Mouse (Mus musculus): ENCODE results near the gene Ypel2.

Gene Ypel2

DNA sequence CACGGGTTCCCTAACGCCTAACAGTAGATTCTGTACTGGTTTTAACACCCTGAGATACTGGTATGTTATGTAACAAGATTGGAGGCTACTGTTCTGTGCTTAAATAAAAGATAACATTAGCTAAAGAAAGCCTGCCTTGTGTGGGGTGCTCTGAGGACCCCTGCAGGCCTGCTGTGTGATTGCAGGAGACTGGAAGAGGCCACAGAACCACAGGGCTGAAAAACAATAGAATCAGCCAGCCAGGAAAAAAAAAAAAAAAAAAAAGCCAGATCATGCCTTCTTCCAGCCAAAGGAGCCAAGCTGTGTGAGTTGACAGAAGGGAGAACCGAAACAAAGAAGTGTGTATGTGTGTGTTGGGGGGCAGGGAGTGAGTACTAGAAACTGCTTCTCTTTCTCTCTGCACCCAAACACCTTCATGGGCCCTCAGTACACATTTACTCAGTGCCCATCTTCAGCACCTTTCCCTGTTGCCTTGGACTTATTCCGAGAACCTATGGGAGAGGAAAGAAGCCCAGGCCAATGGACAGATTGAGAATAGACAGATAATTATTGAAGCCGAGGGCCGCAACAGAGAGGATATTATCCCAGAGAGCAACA lies 2.2 kb upstream of the Ypel2 start:
- no peak for DNase-seq (ENCODE audit: low read depth, low spot score)

DNA sequence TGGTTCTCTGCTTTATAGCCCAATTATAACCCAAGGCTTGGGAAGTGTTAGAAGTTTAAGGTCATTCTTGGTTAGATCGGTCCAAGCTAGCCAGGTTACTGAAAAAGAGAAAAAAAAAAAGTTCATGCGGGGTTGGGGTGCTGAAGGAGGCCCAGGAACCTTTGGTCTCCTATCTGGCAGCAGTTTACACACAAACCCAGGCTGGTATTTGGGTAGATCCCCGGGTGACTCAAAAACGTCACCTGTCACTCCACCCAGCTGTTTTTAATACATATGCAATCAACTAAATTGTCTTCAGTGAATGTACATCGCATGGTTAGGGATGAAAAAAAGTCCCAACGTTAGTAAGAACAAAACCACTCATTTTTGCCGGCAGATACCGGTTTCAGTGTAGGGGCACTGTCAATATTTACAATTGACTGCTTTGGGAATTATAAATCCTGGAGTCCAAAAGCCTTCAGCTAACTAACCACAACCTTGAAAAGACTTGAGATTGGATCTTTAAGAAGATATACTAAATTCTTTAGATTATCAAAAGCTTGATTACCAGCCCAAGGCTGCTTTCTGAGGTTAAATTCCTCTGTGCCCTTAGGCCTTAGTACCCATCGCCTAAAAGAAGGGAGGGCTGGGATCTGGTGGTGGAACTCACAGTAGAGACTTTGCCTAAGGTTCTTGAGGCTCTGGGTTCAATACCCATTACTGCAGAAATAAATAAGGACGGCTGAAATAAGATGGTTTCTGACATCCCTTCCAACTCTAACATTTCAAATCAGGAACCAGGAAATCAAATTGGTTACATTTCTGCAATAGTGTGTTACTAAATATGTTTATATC lies 1.5 kb upstream of the Ypel2 start:
- DNase-seq (ENCODE audit: low read depth, low spot score): no peak

DNA sequence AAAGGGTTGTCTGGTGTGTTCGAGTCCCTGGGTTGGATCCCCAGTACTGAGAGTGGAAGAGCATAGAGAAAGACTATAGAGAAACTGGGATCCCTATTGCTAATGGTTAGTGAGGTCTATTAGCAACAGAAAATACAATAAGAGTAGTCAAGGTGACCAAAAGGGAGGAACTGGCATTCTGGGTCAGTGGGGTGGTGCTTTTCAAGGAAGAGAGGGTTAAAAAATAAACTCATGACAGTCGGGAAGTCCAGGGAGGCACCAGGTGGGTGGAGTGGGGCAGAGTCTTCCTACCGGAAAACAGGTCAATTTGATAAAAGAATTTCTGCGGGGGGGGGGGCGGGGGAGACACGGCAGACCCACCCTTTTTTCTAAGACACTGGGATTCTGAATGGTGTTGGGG lies 823 bp upstream of the Ypel2 start:
- no peak for DNase-seq (ENCODE audit: low read depth, low spot score)

DNA sequence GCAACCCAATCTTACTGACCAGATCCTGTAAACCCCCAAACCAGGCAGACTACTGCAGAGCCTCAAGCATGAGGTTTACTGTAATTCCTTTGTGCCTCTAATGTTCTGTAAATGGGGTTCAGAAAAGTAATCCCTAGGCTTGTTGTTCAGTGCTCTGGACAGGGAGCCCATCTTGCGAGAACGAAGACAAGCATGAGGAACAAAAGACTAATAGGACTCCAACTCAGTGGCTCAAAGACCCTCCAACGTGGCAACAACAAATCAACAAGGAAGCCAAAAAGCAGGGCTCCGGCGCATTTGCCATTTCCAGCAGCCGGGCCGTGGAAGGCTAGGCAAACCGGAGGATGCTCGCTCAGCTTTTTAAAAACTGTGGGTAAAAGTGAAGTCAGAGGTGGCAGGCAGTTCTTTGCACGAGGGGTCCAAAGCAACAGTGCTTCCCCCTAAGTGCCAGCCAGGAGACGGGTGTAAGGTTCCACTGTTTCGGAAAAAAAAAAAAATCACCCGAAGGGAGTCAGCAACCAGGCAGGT lies 982 bp downstream of the Ypel2 start:
- DNase-seq (ENCODE audit: low read depth, low spot score): no peak

DNA sequence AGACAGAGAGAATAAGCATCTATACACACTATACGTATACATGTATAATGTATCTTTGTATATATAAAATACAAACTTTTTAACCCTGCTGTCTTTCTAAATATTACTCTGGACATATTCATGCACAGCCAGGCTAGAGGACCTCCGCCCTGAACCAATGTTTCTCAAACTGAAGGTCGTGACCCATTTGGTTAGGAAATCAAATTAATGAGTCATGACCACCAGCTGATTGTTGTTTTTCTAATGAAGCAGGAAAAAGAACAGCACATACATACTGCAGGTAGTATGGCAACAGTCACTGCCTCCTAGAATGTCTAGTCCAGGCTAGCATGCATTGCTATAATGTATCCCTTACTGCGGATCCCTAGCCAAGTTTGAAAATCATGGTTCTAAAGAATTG lies 2.3 kb downstream of the Ypel2 start:
- no peak for DNase-seq (ENCODE audit: low read depth, low spot score)

DNA sequence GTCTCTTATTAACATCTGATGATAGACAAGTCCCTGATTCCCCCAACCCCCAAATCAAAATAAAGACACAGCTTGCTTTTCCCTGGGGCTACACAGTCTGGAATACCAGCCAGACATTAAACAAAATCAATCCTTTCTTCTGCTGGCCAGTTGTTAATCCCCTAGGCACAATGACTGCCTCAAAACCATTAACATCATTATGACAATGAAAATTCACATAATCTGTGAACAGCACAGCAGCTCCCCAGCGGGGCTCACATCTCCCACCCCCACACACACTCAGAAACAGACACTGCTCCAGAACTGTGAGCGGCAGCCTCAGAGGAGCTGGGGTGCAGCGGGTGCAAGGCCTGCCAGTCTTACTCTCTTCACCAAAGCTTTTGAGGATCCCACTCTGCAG lies 3.2 kb downstream of the Ypel2 start:
- no peak for DNase-seq (ENCODE audit: low read depth, low spot score)

DNA sequence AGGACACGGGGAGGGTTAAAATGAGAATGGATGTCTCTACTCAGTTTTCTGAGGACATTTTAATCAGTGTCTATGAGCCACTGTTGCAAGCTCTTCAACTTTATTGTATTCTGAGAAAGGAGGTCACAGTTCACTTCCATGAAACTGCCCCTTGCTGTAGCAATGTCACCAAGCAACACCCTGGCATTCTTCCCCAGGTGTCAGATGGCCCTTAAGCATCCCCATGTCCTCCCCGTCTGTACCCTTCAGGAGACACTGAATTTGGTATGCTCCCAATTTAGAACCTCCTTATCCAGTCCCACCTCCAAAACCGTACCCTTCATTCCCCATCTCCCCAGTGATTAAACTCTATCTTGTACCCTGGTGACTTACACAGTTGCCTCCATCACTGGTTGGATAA lies 8.5 kb downstream of the Ypel2 start:
- no peak for DNase-seq (ENCODE audit: low read depth, low spot score)

DNA sequence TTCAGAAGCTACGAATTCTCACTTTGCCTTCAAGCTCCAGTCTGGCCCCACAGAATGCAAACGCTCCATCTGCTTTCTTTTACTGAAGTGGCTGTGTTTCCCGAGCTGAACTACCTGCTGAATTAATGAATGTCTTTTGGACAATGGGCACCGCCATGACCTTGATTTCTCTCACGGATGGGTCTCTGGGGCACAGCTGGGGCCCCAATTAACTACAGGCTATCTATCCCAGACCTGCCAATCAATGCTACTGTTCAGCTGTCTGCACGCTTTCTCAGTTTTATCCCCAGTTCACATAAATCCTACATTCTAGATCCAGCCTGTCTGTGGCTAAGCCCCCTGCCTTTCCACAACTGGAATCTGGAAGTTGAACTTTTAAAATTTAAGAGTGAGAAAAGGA lies 10.5 kb downstream of the Ypel2 start:
- DNase-seq (ENCODE audit: low read depth, low spot score): no peak

DNA sequence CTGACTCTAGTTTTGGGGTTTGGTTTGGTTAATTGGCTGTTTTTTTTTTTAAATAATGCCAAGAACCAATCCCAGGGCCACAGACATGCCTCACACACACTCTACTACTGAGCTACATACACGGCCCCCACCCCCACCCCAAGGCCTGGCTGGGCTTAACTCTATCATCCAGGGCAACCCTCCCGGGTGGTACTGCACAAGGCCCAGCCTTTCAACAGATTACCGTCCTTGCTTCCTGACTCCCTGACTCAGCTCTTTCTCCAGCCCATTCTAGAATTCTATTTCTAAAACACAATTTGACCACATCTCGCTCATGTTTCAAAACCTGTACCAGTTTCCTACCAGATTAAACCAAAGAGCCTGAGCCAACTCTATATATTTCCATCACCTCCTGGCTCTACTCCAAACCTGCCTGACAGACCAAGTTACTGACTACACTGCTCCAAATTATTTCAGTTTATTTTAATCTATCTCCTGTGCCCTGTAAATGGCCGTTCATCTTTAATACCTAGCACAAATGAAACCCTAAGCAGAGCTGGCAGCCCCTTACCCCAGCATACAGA lies 12.2 kb downstream of the Ypel2 start:
- no peak for DNase-seq (ENCODE audit: low read depth, low spot score)

DNA sequence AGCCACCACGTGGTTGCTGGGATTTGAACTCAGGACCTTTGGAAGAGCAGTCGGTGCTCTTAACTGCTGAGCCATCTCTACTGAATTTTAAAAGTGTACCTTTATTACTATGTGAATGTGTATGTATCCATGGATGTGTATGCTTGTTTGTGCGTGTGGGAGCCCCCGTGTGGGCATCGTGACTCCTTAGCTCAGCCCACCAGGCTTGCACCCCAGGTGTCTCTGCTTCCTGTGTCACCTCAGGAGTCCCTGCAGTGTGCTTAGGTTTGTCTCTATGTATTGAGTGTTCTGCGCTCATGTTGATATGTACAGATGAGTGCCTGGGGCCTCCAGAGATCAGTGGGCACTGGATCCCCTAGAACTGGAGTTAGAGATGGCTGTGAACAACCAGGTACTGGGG lies 13.0 kb downstream of the Ypel2 start:
- no peak for DNase-seq (ENCODE audit: low read depth, low spot score)

DNA sequence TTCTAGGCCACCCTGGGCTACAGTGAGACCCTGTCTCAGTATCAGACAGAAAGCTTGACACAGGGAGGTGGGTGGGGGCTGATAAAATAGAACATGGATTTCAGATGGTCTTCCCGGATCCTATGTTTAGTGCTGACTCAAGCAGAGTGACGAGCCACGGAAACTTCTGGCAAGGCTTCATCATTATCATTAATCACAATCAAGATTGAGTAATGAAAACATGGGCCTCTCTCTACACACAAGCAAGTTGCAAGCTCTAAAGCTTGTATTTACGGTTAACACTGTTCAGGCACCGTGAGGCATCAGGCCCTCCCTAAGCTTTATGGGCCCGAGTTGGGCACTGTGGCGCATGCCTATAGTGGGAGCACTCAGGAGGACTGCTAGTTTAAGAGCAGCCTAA lies 13.7 kb downstream of the Ypel2 start:
- no peak for DNase-seq (ENCODE audit: low read depth, low spot score)

DNA sequence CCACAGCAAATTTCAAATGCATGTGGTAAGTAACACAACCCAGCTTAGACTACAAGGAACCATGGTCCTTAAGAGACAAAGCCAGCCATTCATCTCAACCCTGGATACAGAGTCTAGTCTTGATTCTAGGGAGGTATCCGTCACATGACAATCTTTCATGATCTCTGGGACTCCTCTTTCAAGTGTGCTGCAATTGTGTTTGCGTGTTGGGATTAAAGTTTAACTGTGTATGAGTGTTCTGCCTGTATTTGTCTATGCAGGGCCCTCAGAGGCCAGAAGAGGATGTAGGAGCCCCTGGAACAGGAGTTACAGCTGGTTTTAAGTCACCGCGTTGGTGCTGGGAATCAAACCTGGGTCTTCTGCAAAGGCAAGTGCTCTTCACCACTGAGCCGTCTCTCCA lies 16.3 kb downstream of the Ypel2 start:
- DNase-seq (ENCODE audit: low read depth, low spot score): no peak

DNA sequence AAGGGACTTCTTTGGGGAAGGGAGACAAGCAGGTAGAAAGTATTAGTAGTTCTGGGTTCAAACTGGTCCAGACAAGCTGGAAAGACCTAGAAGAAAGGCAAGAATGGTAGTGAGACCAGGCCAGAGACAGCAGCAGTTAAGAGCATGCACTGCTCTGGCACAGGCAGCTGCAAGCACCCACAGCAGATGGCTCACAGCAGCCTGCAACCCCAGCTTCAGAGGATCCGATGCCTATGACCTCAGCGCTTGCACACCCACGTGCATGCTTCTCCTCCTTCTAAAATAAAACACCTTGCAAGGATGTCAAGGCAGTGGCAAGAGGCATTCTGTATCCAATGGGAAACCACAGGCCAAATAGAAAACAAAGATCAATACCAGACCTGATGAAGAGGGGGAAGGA lies 19.1 kb downstream of the Ypel2 start:
- DNase-seq (ENCODE audit: low read depth, low spot score): no peak

DNA sequence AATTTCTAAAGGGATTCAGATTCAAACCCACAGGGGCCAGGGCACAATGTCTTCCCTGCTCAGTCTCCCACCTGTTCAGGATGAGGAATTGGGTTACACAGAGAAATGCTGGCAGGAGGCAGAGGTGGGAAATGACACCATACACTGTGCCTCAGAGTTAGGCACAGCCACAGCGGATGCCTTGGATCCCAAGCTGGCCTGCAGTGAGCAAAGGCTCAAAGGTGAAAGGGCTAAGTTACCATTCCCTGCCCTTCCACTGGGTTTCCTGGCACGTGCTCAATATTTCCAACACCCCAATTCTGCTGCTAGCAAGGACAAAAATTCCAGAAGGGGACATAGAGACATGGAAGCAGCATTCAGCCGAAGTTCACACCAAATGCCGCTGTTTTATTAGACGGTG lies 20.3 kb downstream of the Ypel2 start:
- DNase-seq (ENCODE audit: low read depth, low spot score): no peak

DNA sequence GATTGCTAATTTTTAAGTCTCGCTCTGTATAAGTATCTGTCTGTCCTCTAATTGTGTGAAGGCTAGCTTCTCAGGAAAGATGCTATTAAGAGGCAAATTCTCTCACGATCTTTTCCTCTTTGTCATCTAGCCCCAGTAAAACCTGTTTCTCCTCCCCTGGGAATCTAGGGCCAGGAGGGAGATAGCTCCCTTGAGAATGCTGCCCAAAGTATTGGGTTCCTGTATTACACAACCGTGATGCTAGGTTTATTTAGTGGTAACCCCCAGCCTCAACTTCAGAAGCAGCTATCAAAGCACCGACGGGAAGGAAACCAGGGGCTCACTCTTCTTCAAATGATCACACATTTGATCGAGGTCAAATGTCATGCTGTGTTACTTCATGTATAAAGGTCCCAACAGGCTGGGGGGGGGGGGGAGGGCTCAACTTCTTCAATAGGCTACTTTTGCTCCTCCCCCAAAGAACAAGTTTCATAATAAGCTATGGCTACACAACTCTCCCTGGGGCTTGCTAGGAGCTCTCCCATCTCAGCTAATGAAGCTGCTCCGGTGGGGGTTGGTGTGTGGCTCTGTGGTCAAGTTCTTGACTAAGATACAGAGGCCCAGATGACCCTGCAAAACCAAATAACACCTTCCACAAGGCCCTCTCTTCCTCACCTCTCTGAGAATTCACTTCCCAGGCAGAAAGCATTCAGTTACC lies 22.3 kb downstream of the Ypel2 start:
- DNase-seq (ENCODE audit: low read depth, low spot score): no peak

DNA sequence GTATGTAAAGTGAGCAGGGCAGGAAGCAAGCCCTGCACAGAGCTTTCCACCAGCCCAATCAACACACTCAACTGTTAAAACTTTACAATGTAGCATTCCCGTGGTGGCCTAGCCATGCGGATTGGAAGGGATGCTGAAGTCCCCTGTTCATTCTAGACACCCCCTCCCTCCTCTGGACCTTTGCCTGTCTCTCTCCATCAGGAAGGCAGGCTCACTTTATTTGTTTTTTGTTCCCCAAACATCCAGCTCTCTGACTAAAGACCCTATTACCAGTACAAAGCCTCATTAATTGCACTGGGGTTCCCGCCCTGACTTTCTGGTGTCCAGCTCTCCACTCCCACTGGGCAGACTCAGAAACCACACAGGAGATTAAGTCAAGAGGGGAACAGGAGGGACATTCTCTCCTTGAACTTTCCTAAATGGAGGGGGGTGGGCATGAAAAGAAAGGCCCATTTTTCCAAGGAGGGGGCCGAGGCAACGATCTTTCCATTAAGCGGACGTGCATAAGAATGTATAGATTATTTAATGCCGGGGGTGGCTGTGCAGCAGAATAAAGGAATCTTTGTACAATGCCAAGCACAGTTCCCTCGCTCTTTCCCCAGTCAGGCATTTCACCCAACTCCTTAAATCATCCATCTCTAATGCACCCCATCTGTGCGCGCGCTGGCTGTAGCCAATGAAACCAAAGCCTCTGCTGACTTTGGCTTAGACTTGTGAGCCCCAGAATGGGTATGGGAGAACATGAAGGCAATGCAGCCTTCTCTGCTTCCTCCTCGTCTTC lies 24.3 kb downstream of the Ypel2 start:
- DNase-seq (ENCODE audit: low read depth, low spot score): peak; percentile 42

DNA sequence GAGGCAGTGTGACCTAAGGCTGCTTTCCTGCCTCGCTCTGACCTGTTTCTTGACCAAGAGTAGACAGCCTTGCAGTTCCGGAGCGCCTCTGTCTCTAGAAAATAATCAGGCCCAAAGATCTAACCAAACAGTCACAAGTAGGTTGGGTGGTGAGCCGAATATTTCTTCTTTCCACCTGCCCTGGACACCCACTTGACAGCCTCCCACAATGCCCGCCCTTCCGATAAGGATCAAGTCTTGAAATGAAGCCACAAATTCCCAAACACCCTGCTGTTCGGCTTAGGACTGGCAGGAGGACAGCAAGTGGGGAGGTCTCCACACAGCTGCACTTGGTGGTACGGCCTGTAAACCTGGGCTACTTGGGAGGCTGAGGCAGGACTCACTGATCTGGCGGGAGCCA lies 26.0 kb downstream of the Ypel2 start:
- no peak for DNase-seq (ENCODE audit: low read depth, low spot score)

DNA sequence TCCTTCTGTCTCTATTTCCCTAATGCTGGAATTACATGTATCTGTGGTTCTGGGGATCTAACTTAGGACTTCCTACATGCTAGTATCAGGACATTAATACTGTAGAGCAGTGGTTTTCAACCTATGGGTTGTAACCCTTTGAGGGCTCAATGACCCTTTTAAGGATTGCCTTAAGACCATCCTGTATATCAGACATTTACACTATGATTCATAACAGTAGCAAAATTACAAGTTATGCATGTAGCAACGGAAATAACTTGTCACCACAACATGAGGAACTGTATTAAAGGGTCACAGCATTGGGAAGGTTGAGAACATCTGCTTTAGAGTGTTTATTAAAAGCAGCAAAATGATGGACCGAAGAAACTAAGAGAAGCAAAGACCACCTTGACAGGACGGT lies 26.8 kb downstream of the Ypel2 start:
- DNase-seq (ENCODE audit: low read depth, low spot score): no peak

DNA sequence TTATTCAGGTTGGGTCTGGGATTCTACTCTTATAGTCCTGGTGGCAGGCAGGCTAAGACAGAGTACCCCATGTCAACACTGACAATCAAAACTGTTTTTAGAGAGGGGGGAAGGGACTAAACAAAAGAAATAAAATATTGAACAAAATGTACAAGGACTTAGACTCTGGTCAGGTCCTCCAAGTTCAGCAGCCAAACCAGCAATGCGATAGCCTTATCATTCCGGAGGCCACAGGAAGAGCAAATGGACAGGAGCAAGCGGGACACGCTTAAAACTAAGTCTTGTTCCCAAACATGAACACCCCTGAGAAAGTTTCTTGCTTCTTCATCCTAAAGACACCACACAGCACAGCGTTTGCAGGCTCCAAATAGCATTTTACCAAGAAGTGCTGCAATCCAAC lies 28.4 kb downstream of the Ypel2 start:
- DNase-seq (ENCODE audit: low read depth, low spot score): no peak

DNA sequence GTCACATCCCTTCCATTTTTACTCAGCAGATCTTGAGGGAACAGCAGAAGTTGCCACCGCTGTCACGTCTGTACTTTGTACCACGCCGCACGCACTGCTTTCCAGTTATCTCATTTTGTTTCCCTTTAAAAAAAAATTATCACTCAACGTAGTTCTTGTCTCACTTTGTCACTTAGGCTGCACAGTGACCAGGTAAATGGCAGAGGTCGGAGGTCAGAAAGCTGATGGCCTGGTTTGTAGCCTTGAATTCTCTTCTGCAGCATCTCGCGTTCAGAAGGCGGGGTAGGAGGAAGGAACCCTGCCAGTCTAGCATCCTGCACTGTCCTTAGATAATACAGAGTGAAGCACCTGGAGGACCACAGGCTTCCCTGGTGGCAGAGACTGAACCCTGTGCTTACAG lies 29.8 kb downstream of the Ypel2 start:
- DNase-seq (ENCODE audit: low read depth, low spot score): no peak

DNA sequence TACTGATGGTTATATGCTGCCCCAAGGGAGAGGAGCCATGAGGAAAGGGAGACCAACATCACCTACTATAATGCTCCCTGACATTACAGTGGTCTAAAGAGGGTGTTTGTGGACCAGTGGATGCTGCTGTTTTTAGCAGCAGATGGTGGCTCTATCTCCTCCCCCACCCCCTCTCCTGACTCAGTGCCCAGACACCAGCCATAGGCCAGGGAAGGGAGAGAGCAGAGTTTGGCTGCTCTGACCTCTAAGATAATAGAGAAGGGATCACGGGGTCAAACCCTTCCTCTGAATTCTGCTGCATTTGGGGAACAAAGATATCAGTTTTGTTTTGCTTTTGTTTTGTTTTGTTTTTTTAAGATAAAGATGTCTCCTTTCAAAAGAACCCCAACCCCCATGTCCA lies 30.5 kb downstream of the Ypel2 start:
- no peak for DNase-seq (ENCODE audit: low read depth, low spot score)

DNA sequence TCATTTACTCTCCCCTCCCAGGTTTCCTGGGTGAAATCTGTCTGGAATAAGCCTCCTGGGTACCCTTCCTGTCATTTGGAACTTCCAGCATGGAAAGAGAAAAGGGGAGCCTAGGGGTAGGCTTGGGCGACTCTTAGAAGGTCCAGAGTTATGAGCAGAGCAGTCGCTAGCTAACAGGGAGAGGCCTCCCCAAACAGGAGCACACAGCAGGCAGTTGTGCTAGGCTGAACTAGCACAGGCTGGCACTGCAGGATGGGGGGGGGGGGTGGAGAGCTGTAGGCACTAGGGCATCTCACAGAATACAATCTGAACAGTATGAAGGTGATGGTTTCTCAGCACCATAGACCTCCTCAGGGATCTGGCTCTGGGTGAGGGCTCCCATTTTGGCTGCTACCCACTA lies 31.1 kb downstream of the Ypel2 start:
- no peak for DNase-seq (ENCODE audit: low read depth, low spot score)
